Comparison of ENCODE assay signal across 9 mouse cellular contexts in genomic region chr3:130922812-130923614, GRCm38 (mm10).
DNase-seq lines count a peak whose midpoint lies in the region; ATAC-seq and TF ChIP-seq lines count a peak whose summit lies in the region.
"Had no signal": no experiment of that assay in that cellular context is flagged by ENCODE, and none has a peak within 500 bp of the region (broad histone marks: within the 10 kb centered on the region; RNA-seq: fewer than 3 reads in every experiment).

No protein-coding gene starts in this region.

- no peak for TF ChIP-seq CTCF in lung, embryonic 14.5 days (IDR thresholded peaks at IDR 0.05; ENCODE audit: low read depth)
- TF ChIP-seq CTCF in stomach, postnatal 0 days (IDR thresholded peaks at IDR 0.05; ENCODE audit: low read depth) = no peak

- no peaks in the 10 kb centered on the region for H3K9me3 ChIP-seq in lung, embryonic 14.5 days (ENCODE audit: low read depth, low read length)
- H3K9me3 ChIP-seq in forebrain, embryonic 15.5 days = no peaks in the 10 kb centered on the region
- no peaks in the 10 kb centered on the region for H3K9me3 ChIP-seq in stomach, postnatal 0 days (ENCODE audit: control insufficient read depth, low read length)
- H3K9me3 ChIP-seq: liver, embryonic 13.5 days had no signal

- DNase-seq in lung, embryonic 14.5 days = peak; percentile 39
- DNase-seq in lung, postnatal 36 days = no peak
- peak; percentile 55 for DNase-seq in mesoderm, embryonic 11.5 days (ENCODE audit: low read depth, low spot score)
- no peak for DNase-seq in stomach, postnatal 0 days (ENCODE audit: low spot score)
- DNase-seq in cerebellum, postnatal 36 days = no peak
- DNase-seq: gastrocnemius, postnatal 25 days; liver, embryonic 13.5 days had no signal

- no peaks in the 10 kb centered on the region for H3K27me3 ChIP-seq in lung, embryonic 14.5 days (ENCODE audit: insufficient read depth, low read length)
- no peaks in the 10 kb centered on the region for H3K27me3 ChIP-seq in forebrain, embryonic 15.5 days
- H3K27me3 ChIP-seq in stomach, postnatal 0 days (ENCODE audit: control insufficient read depth, insufficient read depth, low read length) = no peaks in the 10 kb centered on the region
- H3K27me3 ChIP-seq: liver, embryonic 13.5 days had no signal

- H3K4me3 ChIP-seq in lung, embryonic 14.5 days (ENCODE audit: low read depth, low read length) = peak overlapping the region; percentile 1; the same call in 1 of the 2 replicates
- peak overlapping the region; percentile 24 for H3K4me3 ChIP-seq in forebrain, embryonic 15.5 days
- H3K4me3 ChIP-seq in stomach, postnatal 0 days (ENCODE audit: low read depth, low read length) = no peak overlapping the region
- H3K4me3 ChIP-seq: liver, embryonic 13.5 days had no signal

- H3K9ac ChIP-seq in lung, embryonic 14.5 days = peak overlapping the region; percentile 34; the same call in 1 of the 2 replicates
- H3K9ac ChIP-seq in forebrain, embryonic 15.5 days (replicated peaks) = no peak overlapping the region
- H3K9ac ChIP-seq in stomach, postnatal 0 days (ENCODE audit: low read length) = no peak overlapping the region
- H3K9ac ChIP-seq: liver, embryonic 13.5 days had no signal

- H3K4me2 ChIP-seq in lung, embryonic 14.5 days = peak overlapping the region; percentile 46
- peak overlapping the region; percentile 45 for H3K4me2 ChIP-seq in forebrain, embryonic 15.5 days (replicated peaks)
- H3K4me2 ChIP-seq in stomach, postnatal 0 days (replicated peaks; ENCODE audit: low read depth) = peak overlapping the region; percentile 36
- H3K4me2 ChIP-seq: liver, embryonic 13.5 days had no signal

- no peak for ATAC-seq in lung, embryonic 14.5 days (ENCODE audit: insufficient read depth)
- ATAC-seq in forebrain, embryonic 15.5 days (replicated peaks) = no peak; the same call in 1 of the 2 replicates
- ATAC-seq in stomach, postnatal 0 days (ENCODE audit: low FRiP score, low TSS enrichment) = no peak; the same call in 1 of the 2 replicates
- no peak for ATAC-seq in erythroid progenitor cell, adult 5-6 weeks (replicated peaks; ENCODE audit: low FRiP score, poor library complexity, severe bottlenecking)

- no peak overlapping the region for H3K27ac ChIP-seq in lung, embryonic 14.5 days (ENCODE audit: low read depth)
- no peak overlapping the region for H3K27ac ChIP-seq in forebrain, embryonic 15.5 days (replicated peaks)
- H3K27ac ChIP-seq in stomach, postnatal 0 days (replicated peaks) = no peak overlapping the region
- H3K27ac ChIP-seq: liver, embryonic 13.5 days had no signal

- no peaks in the 10 kb centered on the region for H3K4me1 ChIP-seq in lung, embryonic 14.5 days (ENCODE audit: insufficient read depth)
- H3K4me1 ChIP-seq in forebrain, embryonic 15.5 days = peaks cover 21% of the 10 kb centered on the region
- no peaks in the 10 kb centered on the region for H3K4me1 ChIP-seq in stomach, postnatal 0 days (replicated peaks; ENCODE audit: control insufficient read depth, insufficient read depth)
- H3K4me1 ChIP-seq: liver, embryonic 13.5 days had no signal

- 20% methylated on average over 23 of the region's 23 CpGs for WGBS in lung, embryonic 14.5 days
- 2% methylated on average over 23 of the region's 23 CpGs for WGBS in forebrain, embryonic 15.5 days
- WGBS in stomach, postnatal 0 days = 30% methylated on average over 23 of the region's 23 CpGs

- no peak for TF ChIP-seq EP300 in stomach, postnatal 0 days (optimal IDR thresholded peaks at IDR 0.05)

- H3K36me3 ChIP-seq in lung, embryonic 14.5 days (ENCODE audit: insufficient read depth) = no peaks in the 10 kb centered on the region
- H3K36me3 ChIP-seq in forebrain, embryonic 15.5 days = no peaks in the 10 kb centered on the region
- H3K36me3 ChIP-seq in stomach, postnatal 0 days (ENCODE audit: control insufficient read depth, insufficient read depth, low read length) = no peaks in the 10 kb centered on the region
- H3K36me3 ChIP-seq: liver, embryonic 13.5 days had no signal

Comparison
In these comparisons a context has a peak if more than half of its experiments do, and no peak if none do; other contexts are left out.
1. DNase-seq: peak in lung, embryonic 14.5 days (single experiment) and mesoderm, embryonic 11.5 days (single experiment); none in lung, postnatal 36 days (single experiment), stomach, postnatal 0 days (single experiment) and cerebellum, postnatal 36 days (0 of 2).
2. Peak in every context shown above with its lines, with median percentiles within 50 percentile points of each other: H3K4me2 ChIP-seq.